Mouse (Mus musculus): ENCODE data around the gene Dlg4. TPM values are rescaled to one million over a fixed set of nuclear protein-coding genes. Genes with fewer than 3 reads are reported as not detected.

Dlg4 gene
- total and polyA plus RNA-seq, 3 experiments: 6.8 to 15.3 (median 7.3) TPM

- TF ChIP-seq GABPA (IDR thresholded peaks at IDR 0.05; ENCODE audit: insufficient replicate concordance, low read depth, low read length): no peak
- TF ChIP-seq MEF2A (IDR thresholded peaks at IDR 0.05; ENCODE audit: borderline replicate concordance, low read depth, low read length): no peak
- TF ChIP-seq CHD1 (IDR thresholded peaks at IDR 0.05; ENCODE audit: low read depth, low read length): no peak
- no peak for TF ChIP-seq PAX5 (IDR thresholded peaks at IDR 0.05; ENCODE audit: low read length)
- no peak for TF ChIP-seq EP300 (IDR thresholded peaks at IDR 0.05; ENCODE audit: low read length)
- no peak for TF ChIP-seq UBTF (IDR thresholded peaks at IDR 0.05; ENCODE audit: low read depth, low read length)
Measured at GRCm38 (mm10) chr11:69981141-69981762, 35.5 kb upstream of the Dlg4 start, which contains the start of gene Ctdnep1 (continued).

- H3K9me3 ChIP-seq (replicated peaks; ENCODE audit: low read length): peaks cover 2% of the 10 kb centered on the region
- peak within 1 kb of the TSS; percentile 76 to 92 (median 82) for H3K4me3 ChIP-seq (replicated peaks in 1 of 3; ENCODE audit: low read depth in 2 of 3, low read length in 2 of 3, poor library complexity in 1 of 3)
- TF ChIP-seq SMC3 (IDR thresholded peaks at IDR 0.05; ENCODE audit: low read depth, low read length) (no peak), POLR2A (IDR thresholded peaks at IDR 0.05; ENCODE audit: low read depth, low read length) (0 out of 2 replicates have a peak, but pooled peaks have one; percentile 21), USF2 (conservative IDR thresholded peaks at IDR 0.05; ENCODE audit: low read depth, low read length) (no peak), MAZ (IDR thresholded peaks at IDR 0.05; ENCODE audit: low read depth, low read length) (no peak), TCF12 (IDR thresholded peaks at IDR 0.05; ENCODE audit: low read depth, low read length) (no peak; the same call in 1 of the 2 replicates), ETS1 (conservative IDR thresholded peaks at IDR 0.05; ENCODE audit: low read depth, low read length) (no peak)
- dilution Hi-C loops (cut with MboI; ENCODE audit: extremely low pct_ligation_motif_present, extremely low pct_unique_long_range_greater_than_20kb, low sequenced_read_pairs) (no loop called here), in situ Hi-C loops (cut with MboI; ENCODE audit: low pct_ligation_motif_present, low pct_unique_long_range_greater_than_20kb, low sequenced_read_pairs) (no loop called here)
- peak within 1 kb of the TSS; percentile 57 for H3K27ac ChIP-seq (ENCODE audit: insufficient read depth, low read depth)
- peaks cover 5 to 33% of the 10 kb centered on the region in 2 experiments for H3K4me1 ChIP-seq (ENCODE audit: control insufficient read depth in 1 of 2, insufficient read depth in 2 of 2)
- peak within 1 kb of the TSS; percentile 89 for H3K9ac ChIP-seq (ENCODE audit: insufficient read depth, low read depth)
- no peak for DNase-seq (ENCODE audit: extremely low read depth)
- H3K79me2 ChIP-seq (replicated peaks; ENCODE audit: control insufficient read depth, extremely low read depth, insufficient read depth, poor library complexity, severe bottlenecking): peaks cover 45% of the 10 kb centered on the region
- H3K36me3 ChIP-seq (replicated peaks in 1 of 2; ENCODE audit: control insufficient read depth in 1 of 2, insufficient read depth in 1 of 2, low read length in 1 of 2): peaks cover 32 to 58% of the 10 kb centered on the region in 2 experiments
- H3K4me2 ChIP-seq (ENCODE audit: insufficient read depth, low read depth, poor library complexity, severe bottlenecking): peak within 1 kb of the TSS; percentile 91
- no peaks in the 10 kb centered on the region for H3K27me3 ChIP-seq (replicated peaks)
Measured at GRCm38 (mm10) chr11:69982225-69982624, 34.5 kb upstream of the Dlg4 start, which contains the start of gene Elp5. Gene Elp5, minus strand, starts transcription at chr11:69982517.

- no peak overlapping the region for H3K27ac ChIP-seq (ENCODE audit: insufficient read depth, low read depth)
- peaks cover 34 to 59% of the 10 kb centered on the region in 2 experiments for H3K36me3 ChIP-seq (replicated peaks in 1 of 2; ENCODE audit: control insufficient read depth in 1 of 2, insufficient read depth in 1 of 2, low read length in 1 of 2)
- DNase-seq (ENCODE audit: extremely low read depth): no peak
- peaks cover 45% of the 10 kb centered on the region for H3K79me2 ChIP-seq (replicated peaks; ENCODE audit: control insufficient read depth, extremely low read depth, insufficient read depth, poor library complexity, severe bottlenecking)
- peaks cover 2% of the 10 kb centered on the region for H3K9me3 ChIP-seq (replicated peaks; ENCODE audit: low read length)
- H3K4me2 ChIP-seq (ENCODE audit: insufficient read depth, low read depth, poor library complexity, severe bottlenecking): peak overlapping the region; percentile 91
- in situ Hi-C loops (cut with MboI; ENCODE audit: low pct_ligation_motif_present, low pct_unique_long_range_greater_than_20kb, low sequenced_read_pairs): no loop called here
- no peak overlapping the region for H3K4me3 ChIP-seq (replicated peaks in 1 of 3; ENCODE audit: low read depth in 2 of 3, low read length in 2 of 3, poor library complexity in 1 of 3)
- dilution Hi-C loops (cut with MboI; ENCODE audit: extremely low pct_ligation_motif_present, extremely low pct_unique_long_range_greater_than_20kb, low sequenced_read_pairs): no loop called here
- peak overlapping the region; percentile 89; the same call in 1 of the 2 replicates for H3K9ac ChIP-seq (ENCODE audit: insufficient read depth, low read depth)
- no peaks in the 10 kb centered on the region for H3K27me3 ChIP-seq (replicated peaks)
- peaks cover 5 to 33% of the 10 kb centered on the region in 2 experiments for H3K4me1 ChIP-seq (ENCODE audit: control insufficient read depth in 1 of 2, insufficient read depth in 2 of 2)
- TF ChIP-seq NRF1 (IDR thresholded peaks at IDR 0.05; ENCODE audit: low read depth, low read length) (no peak), E2F4 (IDR thresholded peaks at IDR 0.05; ENCODE audit: insufficient replicate concordance, low read depth, low read length) (no peak), POLR2AphosphoS2 (IDR thresholded peaks at IDR 0.05; ENCODE audit: low read depth, low read length) (no peak), RAD21 (IDR thresholded peaks at IDR 0.05; ENCODE audit: low read depth, low read length) (no peak), ZNF384 (IDR thresholded peaks at IDR 0.05; ENCODE audit: low read depth, low read length) (no peak), IRF4 (IDR thresholded peaks at IDR 0.05; ENCODE audit: low read depth, low read length) (no peak), HCFC1 (IDR thresholded peaks at IDR 0.05; ENCODE audit: low read depth, low read length) (no peak), MAX (IDR thresholded peaks at IDR 0.05; ENCODE audit: low read length) (no peak), SMC3 (IDR thresholded peaks at IDR 0.05; ENCODE audit: low read depth, low read length) (no peak), MXI1 (IDR thresholded peaks at IDR 0.05; ENCODE audit: low read depth, low read length) (no peak), UBTF (IDR thresholded peaks at IDR 0.05; ENCODE audit: low read depth, low read length) (no peak), ZC3H11A (IDR thresholded peaks at IDR 0.05; ENCODE audit: low read depth, low read length) (no peak), TBP (conservative IDR thresholded peaks at IDR 0.05; ENCODE audit: low read depth, low read length) (no peak), SIN3A (IDR thresholded peaks at IDR 0.05; ENCODE audit: low read length) (no peak), JUND (conservative IDR thresholded peaks at IDR 0.05; ENCODE audit: low read depth, low read length) (no peak), PAX5 (IDR thresholded peaks at IDR 0.05; ENCODE audit: low read length) (no peak)
Measured at GRCm38 (mm10) chr11:69982877-69983276, 33.9 kb upstream of the Dlg4 start.

All from CH12.LX (cell line).